Mouse (Mus musculus) limb, embryonic 13.5 days (tissue): ENCODE measurements around the gene Olfr18. TPM values are rescaled to one million over a fixed set of nuclear protein-coding genes. Genes with fewer than 3 reads are reported as not detected.

ENCODE experiments used
- polyA plus RNA-seq: library from polyadenylated mRNA; unstranded; fragments of >200 nt; fragmentation: Nextera tagmentation; extraction: Ambion mirVana; gene quantifications from 2 replicates; pipeline ENCODE4 v1.2.1, GENCODE M21; 2015

Gene Olfr18
- polyA plus RNA-seq, 1 experiment from 2014 or later: 0.09 TPM

Other genes starting within 250 kb of the Olfr18 start
- gene Olfr868, start 237.5 kb downstream of the Olfr18 start, polyA plus RNA-seq: not detected in 2 replicates
- gene Olfr869, start 207.1 kb downstream of the Olfr18 start, polyA plus RNA-seq: not detected in 2 replicates
- gene Olfr870, start 162.0 kb downstream of the Olfr18 start, polyA plus RNA-seq: not detected in 2 replicates
- gene Olfr871, start 123.9 kb downstream of the Olfr18 start, polyA plus RNA-seq: not detected in 2 replicates
- gene Olfr872, start 99.0 kb downstream of the Olfr18 start, polyA plus RNA-seq: not detected in 2 replicates
- not detected in 2 replicates for gene Olfr39, start 53.7 kb downstream of the Olfr18 start, polyA plus RNA-seq
- gene Olfr873, start 37.6 kb downstream of the Olfr18 start, polyA plus RNA-seq: not detected in 2 replicates
- 34.5 and 38.7 TPM in 2 replicates for gene Zfp560, start 49.1 kb upstream of the Olfr18 start, polyA plus RNA-seq
- 20.3 TPM in 2 replicates for gene Zfp26, start 124.1 kb upstream of the Olfr18 start, polyA plus RNA-seq
- 18.6 and 23.3 TPM in 2 replicates for gene Zfp426, start 156.7 kb upstream of the Olfr18 start, polyA plus RNA-seq
- 144 and 152 TPM in 2 replicates for gene Zfp266, start 185.3 kb upstream of the Olfr18 start, polyA plus RNA-seq
- 25.2 and 28.3 TPM in 2 replicates for gene Zfp846, start 245.2 kb upstream of the Olfr18 start, polyA plus RNA-seq